Mouse (Mus musculus): ENCODE results near the gene Hdac9. TPM values are rescaled to one million over a fixed set of nuclear protein-coding genes. Genes with fewer than 3 reads are reported as not detected.
"Not testable (repeated sequence)": the region's sequence is repeated elsewhere in the genome, so short reads cannot be mapped to it uniquely, and the experiment has no call there.

Hdac9 gene
- polyA plus RNA-seq, 1 experiment from 2014 or later: 3.3 TPM

- no peak overlapping the region for H3K4me3 ChIP-seq (replicated peaks; ENCODE audit: low read depth, low read length)
- H3K27me3 ChIP-seq (ENCODE audit: insufficient read depth, low read length): no peaks in the 10 kb centered on the region
- DNase-seq (ENCODE audit: low spot score) (no peak), ATAC-seq (replicated peaks; ENCODE audit: low FRiP score, low read depth) (no peak)
- H3K36me3 ChIP-seq (ENCODE audit: insufficient read depth, low read length): no peaks in the 10 kb centered on the region
- no peak overlapping the region for H3K9ac ChIP-seq (ENCODE audit: low read depth, low read length)
- WGBS: 65% methylated on average over 2 of the region's 2 CpGs
- no peaks in the 10 kb centered on the region for H3K9me3 ChIP-seq (replicated peaks; ENCODE audit: low read length)
- H3K4me2 ChIP-seq (ENCODE audit: low read length): no peak overlapping the region
- no peak overlapping the region for H3K27ac ChIP-seq
- TF ChIP-seq CTCF (IDR thresholded peaks at IDR 0.05; ENCODE audit: low read depth): peak; percentile 60
- no peaks in the 10 kb centered on the region for H3K4me1 ChIP-seq (replicated peaks; ENCODE audit: insufficient read depth, low read length)
Measured at GRCm38 (mm10) chr12:34451198-34451597, 465.7 kb downstream of the Hdac9 start.

- not testable (repeated sequence) for ATAC-seq (replicated peaks; ENCODE audit: low FRiP score, low read depth); H3K27me3 ChIP-seq (ENCODE audit: insufficient read depth, low read length); H3K9ac ChIP-seq (ENCODE audit: low read depth, low read length); H3K9me3 ChIP-seq (replicated peaks; ENCODE audit: low read length); H3K36me3 ChIP-seq (ENCODE audit: insufficient read depth, low read length); H3K27ac ChIP-seq; H3K4me1 ChIP-seq (replicated peaks; ENCODE audit: insufficient read depth, low read length); H3K4me3 ChIP-seq (replicated peaks; ENCODE audit: low read depth, low read length); DNase-seq (ENCODE audit: low spot score); H3K4me2 ChIP-seq (ENCODE audit: low read length)
- 93% methylated on average over 1 of the region's 1 CpGs for WGBS
Measured at GRCm38 (mm10) chr12:34444724-34445123, 472.2 kb downstream of the Hdac9 start.

DNA sequence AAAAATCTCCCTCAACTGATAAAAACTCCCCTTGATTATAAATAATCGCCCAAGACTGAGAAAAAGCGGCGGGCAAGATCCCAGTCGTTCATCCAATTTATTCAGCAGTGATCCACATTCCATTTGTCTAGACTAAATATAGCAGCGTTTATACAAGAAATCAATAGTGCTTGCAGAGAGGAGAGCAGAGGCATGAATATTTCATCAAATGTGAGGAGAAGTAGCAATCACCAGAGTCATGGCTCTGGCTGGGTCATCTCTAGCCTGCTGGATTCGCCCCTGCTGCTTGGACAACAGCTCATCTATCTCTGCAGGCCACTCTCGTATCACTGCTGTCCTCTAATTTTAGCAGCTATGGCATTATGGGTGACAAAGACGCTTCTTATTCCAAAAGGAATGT is 476.0 kb downstream of the Hdac9 start:
- Histone ChIP-seq H3K4me1 (replicated peaks; ENCODE audit: insufficient read depth, low read length) (no peaks in the 10 kb centered on the region), H3K4me2 (ENCODE audit: low read length) (no peak overlapping the region), H3K36me3 (ENCODE audit: insufficient read depth, low read length) (no peaks in the 10 kb centered on the region), H3K9ac (ENCODE audit: low read depth, low read length) (no peak overlapping the region), H3K27me3 (ENCODE audit: insufficient read depth, low read length) (no peaks in the 10 kb centered on the region), H3K27ac (no peak overlapping the region), H3K4me3 (replicated peaks; ENCODE audit: low read depth, low read length) (no peak overlapping the region), H3K9me3 (replicated peaks; ENCODE audit: low read length) (no peaks in the 10 kb centered on the region)
- ATAC-seq (replicated peaks; ENCODE audit: low FRiP score, low read depth) (no peak), DNase-seq (ENCODE audit: low spot score) (no peak)
- no peak for TF ChIP-seq CTCF (IDR thresholded peaks at IDR 0.05; ENCODE audit: low read depth)
- 70% methylated on average over 8 of the region's 8 CpGs for WGBS

- Histone ChIP-seq H3K27ac (no peak overlapping the region), H3K4me1 (replicated peaks; ENCODE audit: insufficient read depth, low read length) (no peaks in the 10 kb centered on the region), H3K4me2 (ENCODE audit: low read length) (no peak overlapping the region), H3K36me3 (ENCODE audit: insufficient read depth, low read length) (no peaks in the 10 kb centered on the region), H3K4me3 (replicated peaks; ENCODE audit: low read depth, low read length) (no peak overlapping the region), H3K27me3 (ENCODE audit: insufficient read depth, low read length) (no peaks in the 10 kb centered on the region), H3K9me3 (replicated peaks; ENCODE audit: low read length) (no peaks in the 10 kb centered on the region), H3K9ac (ENCODE audit: low read depth, low read length) (no peak overlapping the region)
- WGBS: 51% methylated on average over 6 of the region's 6 CpGs
- DNase-seq (ENCODE audit: low spot score) (peak; percentile 17), ATAC-seq (replicated peaks; ENCODE audit: low FRiP score, low read depth) (no peak)
- no peak for TF ChIP-seq CTCF (IDR thresholded peaks at IDR 0.05; ENCODE audit: low read depth)
Measured at GRCm38 (mm10) chr12:34432919-34433318, 484.0 kb downstream of the Hdac9 start.

DNA sequence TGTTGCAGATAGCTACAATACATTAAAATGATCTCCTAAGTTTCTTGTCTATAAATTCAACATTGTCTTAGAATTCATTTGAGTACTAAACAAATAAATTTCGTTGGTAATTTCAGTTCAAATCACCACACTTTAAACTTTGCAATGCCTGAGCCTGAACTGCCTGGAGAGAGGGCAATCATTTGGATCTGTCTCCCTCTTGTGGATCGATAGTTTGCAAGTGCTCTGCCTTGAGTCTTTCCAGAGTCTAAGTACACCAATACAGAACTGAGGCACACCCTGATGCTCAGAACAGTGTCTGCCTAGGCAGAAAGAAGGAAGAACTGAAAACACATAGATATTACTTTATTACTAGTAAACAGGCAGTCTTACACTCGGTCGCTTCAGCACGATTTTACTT is 484.4 kb downstream of the Hdac9 start:
- TF ChIP-seq CTCF (IDR thresholded peaks at IDR 0.05; ENCODE audit: low read depth): peak; percentile 82
- DNase-seq (ENCODE audit: low spot score): peak; percentile 81
- no peaks in the 10 kb centered on the region for H3K4me1 ChIP-seq (replicated peaks; ENCODE audit: insufficient read depth, low read length)
- no peak overlapping the region for H3K27ac ChIP-seq
- no peak overlapping the region for H3K4me2 ChIP-seq (ENCODE audit: low read length)
- H3K36me3 ChIP-seq (ENCODE audit: insufficient read depth, low read length): no peaks in the 10 kb centered on the region
- H3K9me3 ChIP-seq (replicated peaks; ENCODE audit: low read length): no peaks in the 10 kb centered on the region
- H3K9ac ChIP-seq (ENCODE audit: low read depth, low read length): no peak overlapping the region
- H3K27me3 ChIP-seq (ENCODE audit: insufficient read depth, low read length): no peaks in the 10 kb centered on the region
- 41% methylated on average over 5 of the region's 5 CpGs for WGBS
- no peak overlapping the region for H3K4me3 ChIP-seq (replicated peaks; ENCODE audit: low read depth, low read length)
- ATAC-seq (replicated peaks; ENCODE audit: low FRiP score, low read depth): no peak

- H3K4me1 ChIP-seq (replicated peaks; ENCODE audit: insufficient read depth, low read length): no peaks in the 10 kb centered on the region
- H3K4me3 ChIP-seq (replicated peaks; ENCODE audit: low read depth, low read length): no peak overlapping the region
- H3K4me2 ChIP-seq (ENCODE audit: low read length): no peak overlapping the region
- no peak for ATAC-seq (replicated peaks; ENCODE audit: low FRiP score, low read depth)
- DNase-seq (ENCODE audit: low spot score): no peak
- no peaks in the 10 kb centered on the region for H3K9me3 ChIP-seq (replicated peaks; ENCODE audit: low read length)
- H3K27me3 ChIP-seq (ENCODE audit: insufficient read depth, low read length): no peaks in the 10 kb centered on the region
- no peak for TF ChIP-seq CTCF (IDR thresholded peaks at IDR 0.05; ENCODE audit: low read depth)
- no peak overlapping the region for H3K27ac ChIP-seq
- no peak overlapping the region for H3K9ac ChIP-seq (ENCODE audit: low read depth, low read length)
- 87% methylated on average over 5 of the region's 5 CpGs for WGBS
- H3K36me3 ChIP-seq (ENCODE audit: insufficient read depth, low read length): no peaks in the 10 kb centered on the region
Measured at GRCm38 (mm10) chr12:34431832-34432231, 485.1 kb downstream of the Hdac9 start.

- DNase-seq (ENCODE audit: low spot score): no peak
- Histone ChIP-seq H3K36me3 (ENCODE audit: insufficient read depth, low read length) (no peaks in the 10 kb centered on the region), H3K4me3 (replicated peaks; ENCODE audit: low read depth, low read length) (no peak overlapping the region), H3K4me2 (ENCODE audit: low read length) (no peak overlapping the region), H3K27ac (no peak overlapping the region), H3K9me3 (replicated peaks; ENCODE audit: low read length) (no peaks in the 10 kb centered on the region), H3K27me3 (ENCODE audit: insufficient read depth, low read length) (no peaks in the 10 kb centered on the region), H3K4me1 (replicated peaks; ENCODE audit: insufficient read depth, low read length) (no peaks in the 10 kb centered on the region), H3K9ac (ENCODE audit: low read depth, low read length) (no peak overlapping the region)
- ATAC-seq (replicated peaks; ENCODE audit: low FRiP score, low read depth): no peak
- 81% methylated on average over 2 of the region's 2 CpGs for WGBS
- TF ChIP-seq CTCF (IDR thresholded peaks at IDR 0.05; ENCODE audit: low read depth): no peak
Measured at GRCm38 (mm10) chr12:34425468-34425867, 491.4 kb downstream of the Hdac9 start.
